Mouse (Mus musculus): ENCODE measurements at regions not wholly inside any gene's neighbourhood (a gene's known extent, or its start where the extent isn't known, plus 50 kb on each side); places are given as distances from the start of the nearest gene placed in this dataset.
A peak's percentile ranks its signal among the peaks of the same experiment; 100 is the strongest.

- DNase-seq = no peak
These were observed 152.9 kb upstream of the Zic3 start for GRCm38 (mm10) chrX:57869648-57870047.

GRCm38 (mm10) chrX:57916705-57917104 lies 105.8 kb upstream of the Zic3 start:
- DNase-seq = peak; percentile 2 to 4

GRCm38 (mm10) chrX:57917441-57918145 lies 104.9 kb upstream of the Zic3 start:
- DNase-seq = peak; percentile 5 to 17

GRCm38 (mm10) chrX:57918181-57919115 lies 104.1 kb upstream of the Zic3 start:
- peak in 1 of 2 experiments; percentile 8 for DNase-seq

GRCm38 (mm10) chrX:57919886-57920285 lies 102.6 kb upstream of the Zic3 start:
- peak; percentile 5 to 12 for DNase-seq

GRCm38 (mm10) chrX:57920376-57920775 lies 102.1 kb upstream of the Zic3 start:
- DNase-seq = peak; percentile 16 to 27

- DNase-seq = peak; percentile 44 to 64
These were observed 101.2 kb upstream of the Zic3 start for GRCm38 (mm10) chrX:57921294-57921693.

- peak; percentile 7 to 10 for DNase-seq
These were observed 100.6 kb upstream of the Zic3 start for GRCm38 (mm10) chrX:57921821-57922449.

- peak; percentile 66 to 68 for DNase-seq
These were observed 98.7 kb upstream of the Zic3 start for GRCm38 (mm10) chrX:57923836-57924235.

- DNase-seq = no peak
These were observed 86.9 kb upstream of the Zic3 start for GRCm38 (mm10) chrX:57935621-57936020.

- no peak for DNase-seq
These were observed 84.2 kb upstream of the Zic3 start for GRCm38 (mm10) chrX:57938248-57938836.

- DNase-seq = peak; percentile 13 to 22
These were observed 71.6 kb upstream of the Zic3 start for GRCm38 (mm10) chrX:57950896-57951295.

GRCm38 (mm10) chrX:57951301-57951700 lies 71.2 kb upstream of the Zic3 start:
- DNase-seq = peak in 1 of 2 experiments; percentile 1

- no peak for DNase-seq
These were observed 67.8 kb upstream of the Zic3 start for GRCm38 (mm10) chrX:57954594-57955185.

Data from cerebellum, postnatal 14 days (tissue).